ENCODE assay signal across 17 mouse cellular contexts in genomic region chr5:28042779-28043178, GRCm38 (mm10). TPM values are rescaled to one million over a fixed set of nuclear protein-coding genes. Genes with fewer than 3 reads are reported as not detected.
DNase-seq lines count a peak whose midpoint lies in the region; ATAC-seq and TF ChIP-seq lines count a peak whose summit lies in the region.
"Had no signal": no experiment of that assay in that cellular context is flagged by ENCODE, and none has a peak within 500 bp of the region (broad histone marks: within the 10 kb centered on the region; RNA-seq: fewer than 3 reads in every experiment).

No protein-coding gene starts in this region.

- no peak overlapping the region for H3K27ac ChIP-seq in liver, embryonic 13.5 days
- H3K27ac ChIP-seq: heart, embryonic 13.5 days; macrophage; neural tube, embryonic 13.5 days had no signal

- ATAC-seq in liver, embryonic 13.5 days (ENCODE audit: low read depth): peak; percentile 97
- ATAC-seq: midbrain, embryonic 16.5 days had no signal

- H3K79me2 ChIP-seq in myocyte (ENCODE audit: control insufficient read depth, insufficient read depth): no peaks in the 10 kb centered on the region

- WGBS in liver, embryonic 13.5 days (ENCODE audit: insufficient replicate concordance): 34% methylated on average over 2 of the region's 2 CpGs

- H3K9me3 ChIP-seq in liver, embryonic 13.5 days (replicated peaks): no peaks in the 10 kb centered on the region

- peaks cover 5% of the 10 kb centered on the region; the same call in 1 of the 2 replicates for H3K27me3 ChIP-seq in liver, embryonic 13.5 days
- no peaks in the 10 kb centered on the region for H3K27me3 ChIP-seq in myocyte (ENCODE audit: control insufficient read depth, insufficient read depth, insufficient read length)
- H3K27me3 ChIP-seq: heart, embryonic 13.5 days; neural tube, embryonic 13.5 days had no signal

- H3K4me1 ChIP-seq in liver, embryonic 13.5 days (replicated peaks): peaks cover 22% of the 10 kb centered on the region
- H3K4me1 ChIP-seq: neural tube, embryonic 13.5 days had no signal

- no peak overlapping the region for H3ac ChIP-seq in myocyte (ENCODE audit: control insufficient read depth, insufficient read length)

- H3K4me2 ChIP-seq in liver, embryonic 13.5 days: peak overlapping the region; percentile 40
- H3K4me2 ChIP-seq in myocyte (ENCODE audit: low read depth): peak overlapping the region; percentile 20
- H3K4me2 ChIP-seq: heart, embryonic 13.5 days; neural tube, embryonic 13.5 days had no signal

- H3K9ac ChIP-seq in liver, embryonic 13.5 days: no peak overlapping the region
- H3K9ac ChIP-seq: heart, embryonic 13.5 days; neural tube, embryonic 13.5 days had no signal

- TF ChIP-seq POLR2A in myocyte (IDR thresholded peaks at IDR 0.05; ENCODE audit: insufficient read length, low read depth): no peak

- no peaks in the 10 kb centered on the region for H3K36me3 ChIP-seq in liver, embryonic 13.5 days
- H3K36me3 ChIP-seq in myocyte (ENCODE audit: control insufficient read depth, insufficient read depth): no peaks in the 10 kb centered on the region
- H3K36me3 ChIP-seq: heart, embryonic 13.5 days; neural tube, embryonic 13.5 days had no signal

- H3K4me3 ChIP-seq in liver, embryonic 13.5 days (replicated peaks): no peak overlapping the region
- no peak overlapping the region for H3K4me3 ChIP-seq in myocyte
- H3K4me3 ChIP-seq: heart, embryonic 13.5 days; neural tube, embryonic 13.5 days had no signal

- intact Hi-C loops in heart, postnatal 25 days (cut with DNase I): loop anchor here (5.0 kb wide), 1 partner anchor 40 kb away; no protein-coding TSS in a partner anchor

- peak; percentile 79 for DNase-seq in heart, adult 11 months
- DNase-seq in heart, postnatal 25 days (ENCODE audit: low spot score): no peak
- peak; percentile 25 for DNase-seq in brain, adult 2 months (ENCODE audit: low read depth, low spot score)
- DNase-seq in liver, embryonic 13.5 days: peak; percentile 59
- no peak for DNase-seq in right cerebral cortex, postnatal 10 days (ENCODE audit: low spot score in 2 of 2)
- DNase-seq in heart, adult 9 months (ENCODE audit: low spot score in 2 of 2): no peak
- DNase-seq in adrenal gland, adult 18-20 months (ENCODE audit: low spot score in 2 of 2): no peak
- DNase-seq: adrenal gland, postnatal 14 days; cerebellum, adult 11-12 months; gastrocnemius, postnatal 25 days; kidney, adult 18-20 months; kidney, postnatal 25 days had no signal

TF ChIP-seq in myocyte, 11 proteins besides CTCF, POLR2A, EP300 and RAD21:
- TF ChIP-seq MYOG (IDR thresholded peaks at IDR 0.05; ENCODE audit: control insufficient read depth in 1 of 3, insufficient read depth in 1 of 3, insufficient read length in 2 of 3, low read depth in 2 of 3): no peak
- TF ChIP-seq TCF3 (IDR thresholded peaks at IDR 0.05; ENCODE audit: insufficient read length, low read depth): no peak
- no peak for TF ChIP-seq TCF12 (IDR thresholded peaks at IDR 0.05; ENCODE audit: insufficient read depth, poor library complexity, severe bottlenecking)
- TF ChIP-seq MAX (IDR thresholded peaks at IDR 0.05; ENCODE audit: low read depth): no peak
- TF ChIP-seq USF1 (IDR thresholded peaks at IDR 0.05; ENCODE audit: low read depth): no peak
- no peak for TF ChIP-seq MYOD1 (IDR thresholded peaks at IDR 0.05; ENCODE audit: control insufficient read depth in 1 of 3, insufficient read length in 2 of 3, low read depth in 2 of 3)
- TF ChIP-seq CEBPB (IDR thresholded peaks at IDR 0.05; ENCODE audit: insufficient read depth, poor library complexity, severe bottlenecking): no peak
- no peak for TF ChIP-seq REST (IDR thresholded peaks at IDR 0.05; ENCODE audit: insufficient read depth, insufficient read length)
- no peak for TF ChIP-seq E2F4 (IDR thresholded peaks at IDR 0.05; ENCODE audit: insufficient read depth)
- no peak for TF ChIP-seq SRF (IDR thresholded peaks at IDR 0.05; ENCODE audit: control insufficient read depth, insufficient read length, low read depth)
- TF ChIP-seq POLR2AphosphoS2 (IDR thresholded peaks at IDR 0.05; ENCODE audit: insufficient read length, low read depth): no peak

RNA-seq across cellular contexts. Expression of gene Insig1, which starts 28.4 kb away (rescaled TPM):
- 10 to 100 TPM; 13.8 to 15.0 TPM for total RNA-seq in heart, postnatal 25 days (2021)
- 43.6 and 48.7 TPM in 2 replicates for polyA plus RNA-seq in liver, embryonic 13.5 days (2015; fragmentation: Nextera tagmentation; extraction: Ambion mirVana)
- polyA plus RNA-seq in myocyte (2012; fragmentation: generic; extraction: Trizol): 67.4 TPM
- 100 to 1,000 TPM; 143 to 408 TPM for total RNA-seq in adrenal gland, adult 18-20 months (2021)

Comparison
In these comparisons a context has a peak if more than half of its experiments do, and no peak if none do; other contexts are left out.
1. DNase-seq: peak in heart, adult 11 months (single experiment), brain, adult 2 months (single experiment) and liver, embryonic 13.5 days (single experiment); none in heart, postnatal 25 days (single experiment), right cerebral cortex, postnatal 10 days (0 of 2), heart, adult 9 months (0 of 2) and adrenal gland, adult 18-20 months (0 of 2).
2. RNA of gene Insig1, which starts 28.4 kb away (total RNA-seq): 143 to 408 TPM in adrenal gland, adult 18-20 months; 13.8 to 15.0 TPM in heart, postnatal 25 days; every median in the first group is over 4 times any median in the second.